Mouse (Mus musculus): ENCODE measurements around the gene Wee1. TPM values are rescaled to one million over a fixed set of nuclear protein-coding genes. Genes with fewer than 3 reads are reported as not detected.
"Not testable (repeated sequence)": the region's sequence is repeated elsewhere in the genome, so short reads cannot be mapped to it uniquely, and the experiment has no call there.

Wee1 gene
- polyA plus RNA-seq, 1 experiment from 2014 or later, result 7.9 TPM

DNA sequence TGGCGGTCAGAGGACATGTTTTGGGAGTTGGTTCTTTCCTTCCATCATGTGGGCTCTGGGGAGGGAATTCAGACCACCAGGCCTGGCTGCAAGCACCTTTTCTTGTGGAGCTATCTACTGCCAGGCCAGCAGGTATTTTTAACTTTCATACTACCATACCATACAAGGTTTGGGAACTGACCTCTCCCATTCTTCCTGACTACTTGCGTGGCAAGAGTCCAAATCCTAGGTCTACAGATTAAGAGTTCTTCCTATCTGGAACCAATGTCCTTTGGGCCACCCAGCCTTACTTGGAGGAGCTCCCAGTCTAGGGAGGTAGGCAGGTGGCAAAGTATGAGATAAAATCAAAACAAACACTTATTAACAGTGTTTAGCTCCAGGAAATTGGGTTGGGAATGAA is 3.4 kb upstream of the Wee1 start:
- no peaks in the 10 kb centered on the region for H3K36me3 ChIP-seq (ENCODE audit: control insufficient read depth, insufficient read depth, low read length)
- no peak overlapping the region for H3K4me2 ChIP-seq (ENCODE audit: low read length)
- DNase-seq (no peak), ATAC-seq (ENCODE audit: low FRiP score, low TSS enrichment) (no peak)
- no peak overlapping the region for H3K4me3 ChIP-seq (replicated peaks; ENCODE audit: low read depth, low read length)
- H3K4me1 ChIP-seq (ENCODE audit: control insufficient read depth, insufficient read depth, low read length), result 0 out of 2 replicates have a peak, but pooled peaks cover 2% of the 10 kb centered on the region
- H3K27ac ChIP-seq (replicated peaks; ENCODE audit: low read depth, low read length), result no peak overlapping the region
- H3K9ac ChIP-seq (replicated peaks; ENCODE audit: low read length), result no peak overlapping the region
- no peaks in the 10 kb centered on the region for H3K27me3 ChIP-seq (ENCODE audit: control insufficient read depth, insufficient read depth, low read length)
- 88% methylated on average over 2 of the region's 2 CpGs for WGBS
- H3K9me3 ChIP-seq (ENCODE audit: control insufficient read depth, low read length), result no peaks in the 10 kb centered on the region

DNA sequence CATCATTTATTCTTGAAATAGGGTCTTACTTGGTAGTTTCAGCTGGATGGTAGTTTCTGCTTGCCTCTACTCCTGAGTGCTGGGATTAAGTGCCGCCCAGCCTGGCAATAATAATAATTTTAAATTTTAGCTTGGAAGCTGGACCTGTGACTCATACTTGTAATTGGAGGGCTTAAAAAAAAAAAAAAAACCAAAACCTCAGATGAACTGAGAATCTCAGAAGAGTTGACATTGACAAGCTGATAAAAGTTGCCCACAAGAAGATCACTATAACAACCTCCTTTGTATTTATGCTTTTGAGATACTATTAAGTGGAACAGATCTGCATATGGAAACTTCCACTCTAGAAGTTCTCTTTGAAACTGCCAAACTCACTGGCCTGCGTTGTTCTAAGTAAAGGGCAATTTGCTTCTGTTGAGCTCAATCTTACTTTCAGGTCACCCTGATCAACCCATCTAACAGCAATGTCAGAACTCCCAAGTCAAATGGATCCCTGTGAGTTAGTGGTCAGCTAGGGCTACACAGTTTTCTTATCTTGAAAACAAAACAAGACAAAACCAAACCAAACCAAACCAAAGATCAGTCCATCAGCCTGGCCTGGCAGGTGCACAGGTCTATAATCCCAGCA is 1.6 kb upstream of the Wee1 start:
- Histone ChIP-seq H3K27ac (replicated peaks; ENCODE audit: low read depth, low read length) (no peak overlapping the region), H3K36me3 (ENCODE audit: control insufficient read depth, insufficient read depth, low read length) (no peaks in the 10 kb centered on the region), H3K4me2 (ENCODE audit: low read length) (no peak overlapping the region), H3K9me3 (ENCODE audit: control insufficient read depth, low read length) (no peaks in the 10 kb centered on the region), H3K9ac (replicated peaks; ENCODE audit: low read length) (no peak overlapping the region), H3K27me3 (ENCODE audit: control insufficient read depth, insufficient read depth, low read length) (no peaks in the 10 kb centered on the region), H3K4me1 (ENCODE audit: control insufficient read depth, insufficient read depth, low read length) (0 out of 2 replicates have a peak, but pooled peaks cover 2% of the 10 kb centered on the region), H3K4me3 (replicated peaks; ENCODE audit: low read depth, low read length) (no peak overlapping the region)
- no peak for ATAC-seq (ENCODE audit: low FRiP score, low TSS enrichment)
- WGBS, result 84% methylated on average over 2 of the region's 2 CpGs
- DNase-seq, result no peak

DNA sequence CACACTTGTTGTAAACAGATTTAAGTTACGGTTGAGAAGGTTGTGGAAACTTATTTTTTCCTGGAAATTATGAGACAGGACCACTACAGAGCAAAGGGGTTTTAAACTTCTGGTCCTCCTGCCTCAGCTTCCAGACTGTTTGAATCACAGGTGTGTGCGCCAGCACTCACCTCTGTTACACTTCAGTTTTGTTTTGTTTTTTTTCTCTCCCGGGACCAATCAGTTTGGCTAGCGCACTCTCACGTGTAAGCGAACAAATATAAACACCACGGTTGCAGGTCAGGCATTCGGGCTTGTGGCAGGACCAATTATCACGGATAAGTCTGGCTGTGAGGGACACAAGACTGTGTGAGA is 707 bp upstream of the Wee1 start:
- peak overlapping the region; percentile 83 for H3K4me3 ChIP-seq (replicated peaks; ENCODE audit: low read depth, low read length)
- DNase-seq, result no peak
- H3K27me3 ChIP-seq (ENCODE audit: control insufficient read depth, insufficient read depth, low read length), result no peaks in the 10 kb centered on the region
- no peaks in the 10 kb centered on the region for H3K9me3 ChIP-seq (ENCODE audit: control insufficient read depth, low read length)
- WGBS, result 3% methylated on average over 9 of the region's 9 CpGs
- 0 out of 2 replicates have a peak, but pooled peaks cover 2% of the 10 kb centered on the region for H3K4me1 ChIP-seq (ENCODE audit: control insufficient read depth, insufficient read depth, low read length)
- H3K9ac ChIP-seq (replicated peaks; ENCODE audit: low read length), result peak overlapping the region; percentile 59
- ATAC-seq (ENCODE audit: low FRiP score, low TSS enrichment), result no peak
- H3K36me3 ChIP-seq (ENCODE audit: control insufficient read depth, insufficient read depth, low read length), result no peaks in the 10 kb centered on the region
- H3K27ac ChIP-seq (replicated peaks; ENCODE audit: low read depth, low read length), result no peak overlapping the region
- peak overlapping the region; percentile 87 for H3K4me2 ChIP-seq (ENCODE audit: low read length)

DNA sequence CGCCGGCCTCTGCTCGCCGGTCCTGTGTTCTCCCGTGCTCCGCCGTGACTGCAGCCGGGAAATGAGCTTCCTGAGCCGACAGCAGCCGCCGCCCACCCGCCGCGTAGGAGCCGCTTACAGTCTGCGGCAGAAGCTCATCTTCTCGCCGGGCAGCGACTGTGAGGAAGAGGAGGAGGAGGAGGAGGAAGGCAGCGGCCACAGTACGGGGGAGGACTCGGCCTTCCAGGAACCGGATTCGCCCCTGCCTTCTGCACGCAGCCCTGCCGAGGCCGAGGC is 381 bp downstream of the Wee1 start:
- DNase-seq, result no peak
- Histone ChIP-seq H3K36me3 (ENCODE audit: control insufficient read depth, insufficient read depth, low read length) (no peaks in the 10 kb centered on the region), H3K27ac (replicated peaks; ENCODE audit: low read depth, low read length) (peak overlapping the region; percentile 67), H3K4me1 (ENCODE audit: control insufficient read depth, insufficient read depth, low read length) (0 out of 2 replicates have a peak, but pooled peaks cover 2% of the 10 kb centered on the region), H3K9ac (replicated peaks; ENCODE audit: low read length) (peak overlapping the region; percentile 59), H3K9me3 (ENCODE audit: control insufficient read depth, low read length) (no peaks in the 10 kb centered on the region), H3K4me3 (replicated peaks; ENCODE audit: low read depth, low read length) (peak overlapping the region; percentile 83), H3K27me3 (ENCODE audit: control insufficient read depth, insufficient read depth, low read length) (no peaks in the 10 kb centered on the region), H3K4me2 (ENCODE audit: low read length) (peak overlapping the region; percentile 87)
- no peak for ATAC-seq (ENCODE audit: low FRiP score, low TSS enrichment)
- WGBS, result under 1% methylated on average over 27 of the region's 27 CpGs

DNA sequence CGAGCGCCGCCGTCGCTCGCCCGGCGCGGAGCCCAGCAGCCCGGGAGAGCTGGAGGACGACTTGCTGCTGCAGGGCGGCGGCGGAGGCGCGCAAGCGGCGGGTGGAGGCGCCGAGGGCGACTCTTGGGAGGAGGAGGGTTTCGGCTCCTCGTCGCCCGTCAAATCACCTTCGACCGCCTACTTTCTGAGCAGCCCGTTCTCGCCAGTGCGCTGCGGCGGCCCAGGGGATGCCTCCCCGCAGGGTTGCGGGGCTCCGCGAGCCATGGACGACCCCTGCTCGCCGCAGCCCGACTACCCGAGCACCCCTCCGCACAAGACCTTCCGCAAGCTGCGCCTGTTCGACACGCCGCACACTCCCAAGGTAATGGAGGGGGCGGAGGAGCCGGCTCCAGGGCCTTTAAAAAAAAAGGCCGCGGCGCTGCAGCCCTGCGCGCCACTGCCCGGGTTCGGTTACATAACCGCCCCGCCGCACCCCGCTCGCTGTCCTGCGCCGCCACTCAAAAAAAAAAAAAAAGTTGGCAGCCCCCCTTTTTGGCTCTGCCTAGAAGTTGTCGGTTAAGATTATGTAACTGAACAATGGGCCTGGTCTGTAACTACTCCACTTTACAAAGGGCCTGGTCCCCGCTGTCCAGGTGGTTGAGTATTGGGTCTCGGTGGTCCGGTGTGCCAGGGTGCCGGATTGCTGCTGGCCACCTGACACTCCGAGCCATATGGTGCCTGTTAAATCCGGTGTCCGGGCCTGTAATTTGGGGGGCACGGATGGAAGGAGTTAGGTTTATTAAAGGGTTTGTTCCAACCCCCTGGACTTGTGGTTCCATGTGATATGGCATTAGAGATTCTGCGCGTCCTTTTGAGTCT is 948 bp downstream of the Wee1 start:
- peak; percentile 42 for ATAC-seq (ENCODE audit: low FRiP score, low TSS enrichment)

DNA sequence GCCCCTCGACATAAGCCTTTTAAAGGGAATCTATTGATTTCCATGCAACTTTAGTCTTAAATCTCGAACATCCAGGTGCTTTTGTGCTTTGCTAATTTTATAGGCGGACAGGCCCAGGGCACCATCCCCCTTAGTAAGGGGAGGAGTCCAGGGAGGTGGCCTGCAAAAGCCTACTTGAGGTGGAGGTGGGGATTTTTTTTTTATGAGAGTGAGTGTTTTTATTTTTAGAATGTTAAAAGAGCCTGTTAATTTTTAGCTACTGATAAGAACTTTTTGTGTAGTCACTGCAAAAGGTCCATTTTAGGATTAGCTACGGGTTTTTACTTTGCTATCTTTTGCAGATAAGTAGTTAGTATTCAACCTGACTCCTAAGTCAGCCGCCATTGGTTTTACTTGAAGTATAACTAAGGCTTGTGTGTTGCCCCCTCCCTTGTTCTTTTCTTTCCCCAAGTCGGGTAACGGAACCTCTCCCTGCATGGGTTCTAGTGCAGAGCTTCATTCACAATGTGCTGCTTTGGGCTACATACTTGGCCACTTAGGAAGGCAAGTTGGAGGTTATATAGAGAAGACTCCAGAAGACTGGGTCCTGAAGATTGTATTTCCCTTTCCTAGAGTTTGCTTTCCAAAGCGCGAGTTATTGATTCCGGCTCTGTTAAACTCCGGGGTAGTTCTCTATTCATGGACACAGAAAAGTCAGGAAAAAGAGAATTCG is 2.2 kb downstream of the Wee1 start:
- Histone ChIP-seq H3K4me3 (replicated peaks; ENCODE audit: low read depth, low read length) (peak overlapping the region; percentile 83), H3K9ac (replicated peaks; ENCODE audit: low read length) (no peak overlapping the region), H3K27me3 (ENCODE audit: control insufficient read depth, insufficient read depth, low read length) (no peaks in the 10 kb centered on the region), H3K36me3 (ENCODE audit: control insufficient read depth, insufficient read depth, low read length) (no peaks in the 10 kb centered on the region), H3K9me3 (ENCODE audit: control insufficient read depth, low read length) (no peaks in the 10 kb centered on the region), H3K4me2 (ENCODE audit: low read length) (peak overlapping the region; percentile 87), H3K27ac (replicated peaks; ENCODE audit: low read depth, low read length) (no peak overlapping the region), H3K4me1 (ENCODE audit: control insufficient read depth, insufficient read depth, low read length) (0 out of 2 replicates have a peak, but pooled peaks cover 2% of the 10 kb centered on the region)
- ATAC-seq (ENCODE audit: low FRiP score, low TSS enrichment) (no peak), DNase-seq (no peak)
- 54% methylated on average over 12 of the region's 12 CpGs for WGBS

More for the DNA sequence above, 948 bp downstream of the Wee1 start:
- Histone ChIP-seq H3K9ac (replicated peaks; ENCODE audit: low read length) (peak overlapping the region; percentile 59), H3K4me2 (ENCODE audit: low read length) (peak overlapping the region; percentile 87), H3K9me3 (ENCODE audit: control insufficient read depth, low read length) (no peaks in the 10 kb centered on the region), H3K27me3 (ENCODE audit: control insufficient read depth, insufficient read depth, low read length) (no peaks in the 10 kb centered on the region), H3K4me1 (ENCODE audit: control insufficient read depth, insufficient read depth, low read length) (0 out of 2 replicates have a peak, but pooled peaks cover 2% of the 10 kb centered on the region), H3K4me3 (replicated peaks; ENCODE audit: low read depth, low read length) (peak overlapping the region; percentile 83), H3K27ac (replicated peaks; ENCODE audit: low read depth, low read length) (peak overlapping the region; percentile 67), H3K36me3 (ENCODE audit: control insufficient read depth, insufficient read depth, low read length) (no peaks in the 10 kb centered on the region)
- under 1% methylated on average over 71 of the region's 74 CpGs for WGBS
- peak; percentile 75 for DNase-seq

DNA sequence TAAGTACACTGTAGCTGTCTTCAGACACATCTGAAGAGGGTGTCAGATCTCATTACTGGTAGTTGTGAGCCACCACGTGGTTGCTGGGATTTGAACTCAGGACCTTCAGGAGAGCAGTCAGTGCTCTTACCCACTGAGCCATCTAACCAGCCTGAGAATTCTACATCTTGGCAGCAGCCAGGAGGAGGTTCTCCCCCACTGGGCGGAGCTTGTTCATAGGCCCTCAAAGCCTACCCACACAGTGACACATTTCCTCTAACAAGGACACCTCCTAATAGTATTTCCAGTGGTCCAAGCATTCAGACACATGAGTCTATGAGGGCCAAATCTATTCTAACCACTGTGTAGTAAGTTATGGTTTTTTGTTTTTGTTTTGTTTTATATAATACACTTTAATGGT is 6.7 kb downstream of the Wee1 start:
- Histone ChIP-seq H3K4me2 (ENCODE audit: low read length) (no peak overlapping the region), H3K9ac (replicated peaks; ENCODE audit: low read length) (no peak overlapping the region), H3K4me3 (replicated peaks; ENCODE audit: low read depth, low read length) (no peak overlapping the region), H3K4me1 (ENCODE audit: control insufficient read depth, insufficient read depth, low read length) (no peaks in the 10 kb centered on the region), H3K27ac (replicated peaks; ENCODE audit: low read depth, low read length) (no peak overlapping the region), H3K27me3 (ENCODE audit: control insufficient read depth, insufficient read depth, low read length) (no peaks in the 10 kb centered on the region), H3K36me3 (ENCODE audit: control insufficient read depth, insufficient read depth, low read length) (no peaks in the 10 kb centered on the region; the same call in 1 of the 2 replicates), H3K9me3 (ENCODE audit: control insufficient read depth, low read length) (no peaks in the 10 kb centered on the region)
- ATAC-seq (ENCODE audit: low FRiP score, low TSS enrichment) (no peak), DNase-seq (no peak)
- 85% methylated on average over 2 of the region's 2 CpGs for WGBS

DNA sequence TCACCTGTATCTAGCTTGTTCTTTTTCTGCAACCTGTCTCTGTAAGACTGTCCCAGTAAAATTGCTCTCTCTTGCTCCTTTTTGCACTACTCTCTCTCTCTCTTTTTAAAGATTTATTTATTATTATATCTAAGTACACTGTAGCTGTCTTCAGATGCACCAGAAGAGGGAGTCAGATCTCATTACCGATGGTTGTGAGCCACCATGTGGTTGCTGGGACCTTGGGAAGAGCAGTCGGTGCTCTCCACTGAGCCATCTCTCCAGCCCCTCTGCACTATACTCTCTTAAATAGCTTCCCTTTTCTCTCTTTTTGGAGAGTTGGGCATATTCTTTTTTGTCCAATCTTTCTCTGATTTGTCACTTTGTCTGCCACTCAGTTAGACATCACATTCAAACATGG is 10.4 kb downstream of the Wee1 start:
- H3K27ac ChIP-seq (replicated peaks; ENCODE audit: low read depth, low read length); H3K9me3 ChIP-seq (ENCODE audit: control insufficient read depth, low read length); DNase-seq; H3K4me3 ChIP-seq (replicated peaks; ENCODE audit: low read depth, low read length); H3K4me1 ChIP-seq (ENCODE audit: control insufficient read depth, insufficient read depth, low read length); H3K27me3 ChIP-seq (ENCODE audit: control insufficient read depth, insufficient read depth, low read length); ATAC-seq (ENCODE audit: low FRiP score, low TSS enrichment); H3K9ac ChIP-seq (replicated peaks; ENCODE audit: low read length); H3K4me2 ChIP-seq (ENCODE audit: low read length); H3K36me3 ChIP-seq (ENCODE audit: control insufficient read depth, insufficient read depth, low read length): not testable (repeated sequence)
- 69% methylated on average over 2 of the region's 2 CpGs for WGBS

Measured in midbrain, embryonic 14.5 days (tissue).